Mouse (Mus musculus) cerebellum, adult 18-20 months (tissue): ENCODE measurements around the gene Fam187b.

Experiments
- DNase-seq, 2 experiments: peaks; one replicate each; pipeline ENCODE4 v3.0.0; 2021

Gene Fam187b

GRCm38 (mm10) chr7:30958866-30959487, 14.6 kb upstream of the Fam187b start:
- DNase-seq: no peak

- DNase-seq: no peak
Measured at GRCm38 (mm10) chr7:30959786-30960349, 13.7 kb upstream of the Fam187b start.

GRCm38 (mm10) chr7:30962862-30963261, 10.7 kb upstream of the Fam187b start:
- no peak for DNase-seq

- no peak for DNase-seq
Measured at GRCm38 (mm10) chr7:30964366-30964765, 9.2 kb upstream of the Fam187b start.

GRCm38 (mm10) chr7:30965677-30966076, 7.9 kb upstream of the Fam187b start:
- no peak for DNase-seq

- DNase-seq: no peak
Measured at GRCm38 (mm10) chr7:30966657-30967056, 6.9 kb upstream of the Fam187b start.

GRCm38 (mm10) chr7:30968611-30969010, 5.0 kb upstream of the Fam187b start:
- no peak for DNase-seq

GRCm38 (mm10) chr7:30969174-30969573, 4.4 kb upstream of the Fam187b start:
- DNase-seq: no peak

GRCm38 (mm10) chr7:30971901-30972300, 1.7 kb upstream of the Fam187b start:
- no peak for DNase-seq

- no peak for DNase-seq
Measured at GRCm38 (mm10) chr7:30972426-30973250, 952 bp upstream of the Fam187b start.

- DNase-seq: no peak
Measured at GRCm38 (mm10) chr7:30973251-30973500, 414 bp upstream of the Fam187b start, which contains the start of gene Lsr. TSS of gene Lsr (minus strand) at chr7:30973464.

- DNase-seq: no peak
Measured at GRCm38 (mm10) chr7:30981703-30982102, 8.1 kb downstream of the Fam187b start.

- DNase-seq: no peak
Measured at GRCm38 (mm10) chr7:30985357-30985756, 11.8 kb downstream of the Fam187b start.

GRCm38 (mm10) chr7:30988519-30989162, 15.1 kb downstream of the Fam187b start:
- no peak for DNase-seq

- DNase-seq: no peak
Measured at GRCm38 (mm10) chr7:30992148-30992547, 18.6 kb downstream of the Fam187b start.

GRCm38 (mm10) chr7:30993986-30994385, 20.4 kb downstream of the Fam187b start:
- DNase-seq: no peak

- DNase-seq: no peak
Measured at GRCm38 (mm10) chr7:30996491-30996890, 22.9 kb downstream of the Fam187b start.

GRCm38 (mm10) chr7:31000505-31001020, 27.0 kb downstream of the Fam187b start:
- DNase-seq: peak; percentile 26 to 31

- DNase-seq: no peak
Measured at GRCm38 (mm10) chr7:31002650-31003049, 29.1 kb downstream of the Fam187b start.

GRCm38 (mm10) chr7:31007775-31008174, 34.2 kb downstream of the Fam187b start:
- no peak for DNase-seq

- DNase-seq: no peak
Measured at GRCm38 (mm10) chr7:31008175-31008574, 34.6 kb downstream of the Fam187b start.

- no peak for DNase-seq
Measured at GRCm38 (mm10) chr7:31008889-31009288, 35.3 kb downstream of the Fam187b start.

- DNase-seq: no peak
Measured at GRCm38 (mm10) chr7:31012971-31013370, 39.4 kb downstream of the Fam187b start.
